Mouse (Mus musculus): ENCODE results near the gene Klrk1. TPM values are rescaled to one million over a fixed set of nuclear protein-coding genes. Genes with fewer than 3 reads are reported as not detected.
"Not testable (repeated sequence)": the region's sequence is repeated elsewhere in the genome, so short reads cannot be mapped to it uniquely, and the experiment has no call there.

Klrk1 gene
- 0.14 and 0.21 TPM in 2 replicates for polyA plus RNA-seq (2014; fragmentation: Nextera tagmentation; extraction: Ambion mirVana)

DNA sequence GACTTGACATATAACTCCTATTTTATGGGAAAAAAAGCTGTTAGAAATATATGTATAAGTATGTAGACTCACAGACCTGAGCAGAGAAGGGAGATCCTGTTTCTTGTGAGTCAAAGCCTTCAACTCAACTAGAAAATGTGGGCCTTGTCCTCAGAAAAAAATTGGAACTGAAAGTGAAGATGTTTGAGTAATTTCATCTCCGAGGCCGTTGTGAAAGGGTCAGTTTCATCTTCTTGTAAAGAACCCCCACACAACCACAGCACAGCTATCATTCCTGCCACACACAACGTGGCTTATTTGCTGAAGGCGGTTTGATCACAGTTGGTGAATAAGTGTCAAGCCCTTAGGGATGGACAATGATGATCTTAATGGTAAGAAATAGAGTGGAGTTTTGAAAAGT lies at the start of gene Klrk1:
TSS of gene Klrk1 (minus strand) at position 130 of the 400 bp plus-strand sequence.
- no peaks in the 10 kb centered on the region for H3K27me3 ChIP-seq (ENCODE audit: control insufficient read depth, insufficient read depth, low read length)
- no peaks in the 10 kb centered on the region for H3K4me1 ChIP-seq (ENCODE audit: control insufficient read depth, insufficient read depth, low read length)
- H3K9me3 ChIP-seq (ENCODE audit: control insufficient read depth, low read length), result no peaks in the 10 kb centered on the region
- H3K4me2 ChIP-seq, result no peak within 1 kb of the TSS
- WGBS, result 85% methylated on average over 4 of the region's 4 CpGs
- no peaks in the 10 kb centered on the region for H3K36me3 ChIP-seq (ENCODE audit: control insufficient read depth, insufficient read depth, low read length)
- no peak within 1 kb of the TSS for H3K9ac ChIP-seq (ENCODE audit: low read length)
- DNase-seq (ENCODE audit: low spot score, missing footprints), result no peak
- no peak within 1 kb of the TSS for H3K4me3 ChIP-seq (ENCODE audit: low read depth, low read length)
- H3K27ac ChIP-seq (ENCODE audit: low read depth, low read length), result no peak within 1 kb of the TSS
- ATAC-seq (ENCODE audit: low FRiP score), result no peak

DNA sequence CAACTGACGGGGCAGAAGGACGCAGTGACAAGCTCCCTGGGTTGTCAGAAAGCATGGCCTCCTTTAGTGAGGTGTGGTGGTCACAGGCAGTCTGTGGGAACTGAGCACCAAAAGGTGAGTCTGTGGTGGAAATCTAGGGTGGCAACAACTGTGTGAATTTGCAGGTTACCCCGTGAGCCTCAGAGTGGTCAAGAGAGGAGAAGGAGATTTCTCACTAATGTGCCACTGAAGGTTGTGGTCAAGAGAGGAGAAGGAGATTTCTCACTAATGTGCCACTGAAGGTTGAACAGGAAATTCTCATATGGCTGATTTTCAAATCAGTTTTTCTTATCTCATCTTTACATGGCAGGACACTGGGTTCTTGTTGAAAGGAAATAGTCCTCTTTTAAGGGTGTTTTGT lies 37.6 kb upstream of the Klrk1 start:
- not testable (repeated sequence) for H3K4me3 ChIP-seq (ENCODE audit: low read depth, low read length); H3K9ac ChIP-seq (ENCODE audit: low read length); H3K36me3 ChIP-seq (ENCODE audit: control insufficient read depth, insufficient read depth, low read length); H3K4me2 ChIP-seq; H3K27me3 ChIP-seq (ENCODE audit: control insufficient read depth, insufficient read depth, low read length); DNase-seq (ENCODE audit: low spot score, missing footprints); ATAC-seq (ENCODE audit: low FRiP score); H3K9me3 ChIP-seq (ENCODE audit: control insufficient read depth, low read length); H3K27ac ChIP-seq (ENCODE audit: low read depth, low read length); H3K4me1 ChIP-seq (ENCODE audit: control insufficient read depth, insufficient read depth, low read length)
- no CpG with 5 or more reads among the region's 3 CpGs for WGBS

DNA sequence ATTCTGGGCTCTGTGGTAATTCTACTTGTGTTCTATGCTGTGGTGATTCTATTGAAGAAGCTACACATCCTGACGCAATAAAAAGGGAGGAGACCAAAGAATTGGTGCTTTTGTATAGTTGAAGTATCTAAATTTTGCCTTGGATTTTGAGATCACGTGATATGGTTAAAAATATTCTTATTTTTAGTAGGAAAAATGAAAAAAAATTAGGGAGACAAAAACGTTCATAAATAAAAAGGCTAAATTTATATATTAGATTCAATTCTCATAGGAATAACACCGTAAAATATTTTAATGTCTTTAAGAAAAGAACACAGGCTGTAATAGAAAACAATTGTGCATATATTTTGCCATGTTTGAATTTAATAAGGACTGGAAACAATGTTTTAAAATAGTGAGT lies 36.9 kb upstream of the Klrk1 start, which contains the start of gene Klrc2:
TSS of gene Klrc2 (minus strand) at position 101 of the 400 bp plus-strand sequence.
- H3K4me3 ChIP-seq (ENCODE audit: low read depth, low read length); H3K27me3 ChIP-seq (ENCODE audit: control insufficient read depth, insufficient read depth, low read length); H3K9ac ChIP-seq (ENCODE audit: low read length); H3K4me2 ChIP-seq; H3K27ac ChIP-seq (ENCODE audit: low read depth, low read length); H3K9me3 ChIP-seq (ENCODE audit: control insufficient read depth, low read length); H3K4me1 ChIP-seq (ENCODE audit: control insufficient read depth, insufficient read depth, low read length); DNase-seq (ENCODE audit: low spot score, missing footprints); H3K36me3 ChIP-seq (ENCODE audit: control insufficient read depth, insufficient read depth, low read length); ATAC-seq (ENCODE audit: low FRiP score): not testable (repeated sequence)
- WGBS, result 81% methylated on average over 4 of the region's 4 CpGs

DNA sequence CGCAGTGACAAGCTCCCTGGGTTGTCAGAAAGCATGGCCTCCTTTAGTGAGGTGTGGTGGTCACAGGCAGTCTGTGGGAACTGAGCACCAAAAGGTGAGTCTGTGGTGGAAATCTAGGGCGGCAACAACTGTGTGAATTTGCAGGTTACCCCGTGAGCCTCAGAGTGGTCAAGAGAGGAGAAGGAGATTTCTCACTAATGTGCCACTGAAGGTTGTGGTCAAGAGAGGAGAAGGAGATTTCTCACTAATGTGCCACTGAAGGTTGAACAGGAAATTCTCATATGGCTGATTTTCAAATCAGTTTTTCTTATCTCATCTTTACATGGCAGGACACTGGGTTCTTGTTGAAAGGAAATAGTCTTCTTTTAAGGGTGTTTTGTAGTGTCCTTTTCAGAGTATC lies 20.4 kb upstream of the Klrk1 start:
- not testable (repeated sequence) for H3K27me3 ChIP-seq (ENCODE audit: control insufficient read depth, insufficient read depth, low read length); H3K27ac ChIP-seq (ENCODE audit: low read depth, low read length); H3K9ac ChIP-seq (ENCODE audit: low read length); ATAC-seq (ENCODE audit: low FRiP score); H3K4me1 ChIP-seq (ENCODE audit: control insufficient read depth, insufficient read depth, low read length); H3K4me2 ChIP-seq; H3K4me3 ChIP-seq (ENCODE audit: low read depth, low read length); DNase-seq (ENCODE audit: low spot score, missing footprints); H3K36me3 ChIP-seq (ENCODE audit: control insufficient read depth, insufficient read depth, low read length); H3K9me3 ChIP-seq (ENCODE audit: control insufficient read depth, low read length)
- 62% methylated on average over 2 of the region's 3 CpGs for WGBS

DNA sequence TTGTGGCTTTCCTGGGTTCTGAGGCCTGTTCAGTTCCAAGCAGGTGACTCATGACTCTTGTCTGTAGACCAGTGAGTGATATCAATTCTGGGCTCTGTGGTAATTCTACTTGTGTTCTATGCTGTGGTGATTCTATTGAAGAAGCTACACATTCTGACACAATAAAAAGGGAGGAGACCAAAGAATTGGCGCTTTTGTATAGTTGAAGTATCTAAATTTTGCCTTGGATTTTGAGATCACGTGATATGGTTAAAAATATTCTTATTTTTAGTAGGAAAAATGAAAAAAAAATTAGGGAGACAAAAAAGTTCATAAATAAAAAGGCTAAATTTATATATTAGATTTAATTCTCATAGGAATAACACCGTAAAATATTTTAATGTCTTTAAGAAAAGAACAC lies 19.6 kb upstream of the Klrk1 start, which contains the start of gene Klrc3:
TSS of gene Klrc3 (minus strand) at position 101 of the 400 bp plus-strand sequence.
- not testable (repeated sequence) for H3K4me2 ChIP-seq; DNase-seq (ENCODE audit: low spot score, missing footprints); H3K27ac ChIP-seq (ENCODE audit: low read depth, low read length); H3K4me1 ChIP-seq (ENCODE audit: control insufficient read depth, insufficient read depth, low read length); ATAC-seq (ENCODE audit: low FRiP score); H3K4me3 ChIP-seq (ENCODE audit: low read depth, low read length); H3K27me3 ChIP-seq (ENCODE audit: control insufficient read depth, insufficient read depth, low read length); H3K9me3 ChIP-seq (ENCODE audit: control insufficient read depth, low read length); H3K9ac ChIP-seq (ENCODE audit: low read length); H3K36me3 ChIP-seq (ENCODE audit: control insufficient read depth, insufficient read depth, low read length)
- 91% methylated on average over 3 of the region's 3 CpGs for WGBS

DNA sequence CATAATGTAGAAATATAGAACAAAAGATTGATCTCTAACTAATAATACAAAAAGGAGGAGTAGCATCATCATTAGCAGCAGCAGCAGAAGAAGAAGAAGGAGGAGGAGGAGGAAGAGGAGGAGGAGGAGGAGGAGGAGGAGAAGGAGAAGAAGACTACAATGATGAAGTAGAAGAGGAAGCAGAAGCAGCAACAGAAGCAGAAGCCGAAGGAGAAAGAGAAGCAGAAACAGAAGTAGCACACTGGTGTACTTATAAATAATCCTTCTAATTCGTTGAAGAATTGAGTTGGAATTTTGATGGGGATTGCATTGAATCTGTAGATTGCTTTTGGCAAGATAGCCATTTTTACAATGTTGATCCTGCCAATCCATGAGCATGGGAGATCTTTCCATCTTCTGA lies 7.4 kb upstream of the Klrk1 start:
- not testable (repeated sequence) for H3K9me3 ChIP-seq (ENCODE audit: control insufficient read depth, low read length); H3K4me1 ChIP-seq (ENCODE audit: control insufficient read depth, insufficient read depth, low read length); H3K9ac ChIP-seq (ENCODE audit: low read length); H3K27ac ChIP-seq (ENCODE audit: low read depth, low read length); H3K4me3 ChIP-seq (ENCODE audit: low read depth, low read length); DNase-seq (ENCODE audit: low spot score, missing footprints); ATAC-seq (ENCODE audit: low FRiP score); H3K27me3 ChIP-seq (ENCODE audit: control insufficient read depth, insufficient read depth, low read length); H3K36me3 ChIP-seq (ENCODE audit: control insufficient read depth, insufficient read depth, low read length); H3K4me2 ChIP-seq
- 88% methylated on average over 2 of the region's 2 CpGs for WGBS

DNA sequence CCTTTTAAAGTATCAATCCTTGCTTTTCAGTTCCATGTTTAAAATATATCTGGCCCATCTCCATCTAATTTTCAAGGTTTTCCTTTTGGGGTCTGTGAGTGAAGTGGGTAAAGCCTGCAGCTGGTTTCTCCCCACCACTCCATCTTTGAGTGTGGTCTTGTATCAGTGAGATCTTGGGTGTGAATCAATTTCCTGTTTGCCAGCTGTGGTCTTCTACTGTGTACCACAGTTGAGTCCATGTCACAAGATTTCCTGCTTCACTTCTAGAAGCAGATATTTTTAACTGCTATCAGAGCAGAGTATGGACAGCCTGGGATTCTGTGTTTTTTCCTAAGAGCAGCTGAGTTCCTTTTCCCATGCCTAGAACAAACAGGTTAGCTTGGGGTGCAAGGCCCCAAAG lies 15.3 kb downstream of the Klrk1 start:
- Histone ChIP-seq H3K9ac (ENCODE audit: low read length) (no peak overlapping the region), H3K4me3 (ENCODE audit: low read depth, low read length) (no peak overlapping the region), H3K4me2 (no peak overlapping the region), H3K36me3 (ENCODE audit: control insufficient read depth, insufficient read depth, low read length) (no peaks in the 10 kb centered on the region), H3K9me3 (ENCODE audit: control insufficient read depth, low read length) (no peaks in the 10 kb centered on the region), H3K27ac (ENCODE audit: low read depth, low read length) (no peak overlapping the region), H3K4me1 (ENCODE audit: control insufficient read depth, insufficient read depth, low read length) (no peaks in the 10 kb centered on the region), H3K27me3 (ENCODE audit: control insufficient read depth, insufficient read depth, low read length) (no peaks in the 10 kb centered on the region)
- DNase-seq (ENCODE audit: low spot score, missing footprints), result no peak
- ATAC-seq (ENCODE audit: low FRiP score), result no peak

DNA sequence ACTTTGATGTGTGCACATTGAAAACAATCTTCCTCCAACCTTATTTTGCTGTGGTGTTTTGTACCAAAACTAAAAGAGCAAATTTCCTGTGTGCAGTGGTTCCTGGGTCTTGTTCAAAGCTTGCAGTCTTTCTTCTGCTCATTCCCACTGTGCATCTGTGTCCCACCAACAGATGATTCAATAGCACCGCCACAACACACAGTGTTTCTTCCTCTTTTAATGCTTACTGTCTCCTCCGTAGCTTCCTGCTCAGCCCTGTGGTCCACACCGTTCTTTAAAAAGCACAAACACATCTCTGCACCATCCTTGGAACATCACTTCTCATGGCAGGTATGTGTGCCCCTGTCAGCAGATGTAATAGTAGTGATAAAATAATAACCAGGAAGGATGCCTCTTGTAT lies 32.2 kb downstream of the Klrk1 start, which contains the start of gene Klrd1:
TSS of gene Klrd1 (plus strand) at position 275 of the 400 bp plus-strand sequence.
- DNase-seq (ENCODE audit: low spot score, missing footprints) (no peak), ATAC-seq (ENCODE audit: low FRiP score) (no peak)
- Histone ChIP-seq H3K4me3 (ENCODE audit: low read depth, low read length) (no peak within 1 kb of the TSS), H3K9me3 (ENCODE audit: control insufficient read depth, low read length) (no peaks in the 10 kb centered on the region), H3K27ac (ENCODE audit: low read depth, low read length) (no peak within 1 kb of the TSS), H3K36me3 (ENCODE audit: control insufficient read depth, insufficient read depth, low read length) (no peaks in the 10 kb centered on the region), H3K4me1 (ENCODE audit: control insufficient read depth, insufficient read depth, low read length) (no peaks in the 10 kb centered on the region), H3K4me2 (no peak within 1 kb of the TSS), H3K9ac (ENCODE audit: low read length) (no peak within 1 kb of the TSS), H3K27me3 (ENCODE audit: control insufficient read depth, insufficient read depth, low read length) (no peaks in the 10 kb centered on the region)
- 83% methylated on average over 3 of the region's 3 CpGs for WGBS

DNA sequence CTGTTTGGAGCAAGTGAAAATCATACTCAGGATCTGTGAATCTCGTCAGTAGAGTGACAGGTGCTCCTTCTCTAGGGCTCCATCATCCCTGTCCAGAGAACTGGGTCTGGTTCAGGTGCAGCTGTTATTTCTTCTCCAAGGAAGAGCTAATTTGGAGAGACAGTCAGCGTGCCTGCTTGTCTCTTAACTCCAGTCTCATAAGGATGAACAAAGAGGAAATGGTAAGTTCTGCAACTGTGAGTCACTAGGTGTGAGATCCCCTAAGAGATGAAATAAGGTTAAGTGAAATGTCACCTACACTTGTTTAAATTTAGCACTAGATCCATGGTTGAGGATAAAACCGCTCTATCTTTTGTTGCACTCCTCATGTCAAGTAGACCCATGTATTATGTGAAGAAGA lies 40.6 kb downstream of the Klrk1 start:
- Histone ChIP-seq H3K27ac (ENCODE audit: low read depth, low read length) (no peak overlapping the region), H3K36me3 (ENCODE audit: control insufficient read depth, insufficient read depth, low read length) (no peaks in the 10 kb centered on the region), H3K4me1 (ENCODE audit: control insufficient read depth, insufficient read depth, low read length) (no peaks in the 10 kb centered on the region), H3K9me3 (ENCODE audit: control insufficient read depth, low read length) (no peaks in the 10 kb centered on the region), H3K9ac (ENCODE audit: low read length) (no peak overlapping the region), H3K4me3 (ENCODE audit: low read depth, low read length) (no peak overlapping the region), H3K4me2 (no peak overlapping the region), H3K27me3 (ENCODE audit: control insufficient read depth, insufficient read depth, low read length) (no peaks in the 10 kb centered on the region)
- ATAC-seq (ENCODE audit: low FRiP score) (no peak), DNase-seq (ENCODE audit: low spot score, missing footprints) (no peak)
- 75% methylated on average over 3 of the region's 3 CpGs for WGBS

DNA sequence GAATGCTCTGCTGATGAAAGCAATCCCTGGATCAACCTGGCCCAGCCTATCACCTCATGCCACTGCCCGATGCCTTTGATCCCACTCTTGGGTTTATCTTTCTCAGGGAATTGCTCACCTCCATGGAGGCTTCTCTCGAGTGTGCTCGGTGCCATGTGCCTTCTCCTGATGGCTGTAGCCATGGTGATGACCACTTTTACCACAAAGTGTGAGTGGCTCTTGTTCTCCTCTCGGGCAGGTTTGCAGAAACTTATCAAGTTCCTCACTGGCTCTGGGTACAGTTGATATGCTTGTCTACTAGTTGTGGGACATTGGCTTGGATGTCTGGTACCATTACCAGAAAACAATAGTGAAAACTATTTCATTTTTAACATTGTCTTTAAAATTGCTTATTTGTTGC lies 41.8 kb downstream of the Klrk1 start:
- Histone ChIP-seq H3K36me3 (ENCODE audit: control insufficient read depth, insufficient read depth, low read length) (no peaks in the 10 kb centered on the region), H3K9ac (ENCODE audit: low read length) (no peak overlapping the region), H3K27me3 (ENCODE audit: control insufficient read depth, insufficient read depth, low read length) (no peaks in the 10 kb centered on the region), H3K4me1 (ENCODE audit: control insufficient read depth, insufficient read depth, low read length) (no peaks in the 10 kb centered on the region), H3K4me2 (no peak overlapping the region), H3K4me3 (ENCODE audit: low read depth, low read length) (no peak overlapping the region), H3K9me3 (ENCODE audit: control insufficient read depth, low read length) (no peaks in the 10 kb centered on the region), H3K27ac (ENCODE audit: low read depth, low read length) (no peak overlapping the region)
- DNase-seq (ENCODE audit: low spot score, missing footprints) (no peak), ATAC-seq (ENCODE audit: low FRiP score) (no peak)
- WGBS, result 83% methylated on average over 4 of the region's 4 CpGs
